Mouse (Mus musculus) intestine, postnatal 0 days (tissue): ENCODE measurements around the gene Aqp6. TPM values are rescaled to one million over a fixed set of nuclear protein-coding genes. Genes with fewer than 3 reads are reported as not detected.

Source experiments
- ATAC-seq: fragments of 200-750 bp; cut with Nextera tagmentation; 2 replicates; pipeline ENCODE4 v1.8.0; 2017; ENCODE audit warnings: mild to moderate bottlenecking, moderate TSS enrichment, moderate library complexity
- H3K27ac ChIP-seq: fragments of 300-500 bp; sonication (generic); 2 replicates; pipeline ENCODE4 v1.5.1; 2014; ENCODE audit warnings: mild to moderate bottlenecking, low read depth, low read length, moderate library complexity
- H3K27me3 ChIP-seq: fragments of 300-500 bp; sonication (generic); replicated peaks from 2 replicates; pipeline ENCODE4 v1.6.1; 2014; ENCODE audit warnings: low read length, mixed read lengths; ENCODE audit not compliant: control insufficient read depth, insufficient read depth
- H3K36me3 ChIP-seq: fragments of 300-500 bp; sonication (generic); 2 replicates; pipeline ENCODE4 v1.6.1; 2014; ENCODE audit warnings: mild to moderate bottlenecking, moderate library complexity; ENCODE audit not compliant: control insufficient read depth, insufficient read depth
- H3K4me1 ChIP-seq: fragments of 300-500 bp; sonication (generic); replicated peaks from 2 replicates; pipeline ENCODE4 v1.6.1; 2014; ENCODE audit warnings: antibody characterized with exemption, low read length, mixed read lengths; ENCODE audit not compliant: control insufficient read depth, insufficient read depth
- H3K4me2 ChIP-seq: fragments of 300-500 bp; sonication (generic); replicated peaks from 2 replicates; pipeline ENCODE4 v1.6.1; 2014; ENCODE audit warnings: low read depth, mild to moderate bottlenecking, moderate library complexity
- H3K4me3 ChIP-seq: fragments of 300-500 bp; sonication (generic); 2 replicates; pipeline ENCODE4 v1.5.1; 2014; ENCODE audit warnings: low read depth, low read length
- H3K9ac ChIP-seq: fragments of 300-500 bp; sonication (generic); 2 replicates; pipeline ENCODE4 v1.6.1; 2014; ENCODE audit warnings: mild to moderate bottlenecking, low read depth, low read length
- H3K9me3 ChIP-seq: fragments of 300-500 bp; sonication (generic); 2 replicates; pipeline ENCODE4 v1.6.1; 2016; ENCODE audit warnings: mixed run types; ENCODE audit not compliant: control insufficient read depth
- CTCF ChIP-seq: sonication (generic); IDR thresholded peaks from 2 replicates; pipeline ENCODE4 v1.5.1; 2016; ENCODE audit warnings: low read depth, mild to moderate bottlenecking, control low read depth, antibody characterized with exemption, moderate library complexity
- WGBS: fragments of 180-500 bp; shearing (Covaris S2); extraction: QIAGEN DNeasy Blood & Tissue Kit; methylation state at CpG from one replicate; pipeline ENCODE4 v1.1.7; 2014; 5-methylcytosine and 5-hydroxymethylcytosine counted together
- polyA plus RNA-seq: library from polyadenylated mRNA; unstranded; fragments of >200 nt; fragmentation: Nextera tagmentation; extraction: Ambion mirVana; gene quantifications from 2 replicates; pipeline ENCODE4 v1.2.1, GENCODE M21; 2015

Aqp6 gene
- polyA plus RNA-seq: not detected in 2 replicates

- H3K9ac ChIP-seq: no peak within 1 kb of the TSS
- H3K4me3 ChIP-seq: no peak within 1 kb of the TSS
- H3K27ac ChIP-seq: no peak within 1 kb of the TSS
- no peaks in the 10 kb centered on the region for H3K36me3 ChIP-seq
- peaks cover 29% of the 10 kb centered on the region; the same call in 1 of the 2 replicates for H3K27me3 ChIP-seq
- 70% methylated on average over 22 of the region's 22 CpGs for WGBS
- no peak within 1 kb of the TSS for H3K4me2 ChIP-seq
- no peak for ATAC-seq
- H3K4me1 ChIP-seq: no peaks in the 10 kb centered on the region
- TF ChIP-seq CTCF: no peak
- no peaks in the 10 kb centered on the region for H3K9me3 ChIP-seq
Observed at GRCm38 (mm10) chr15:99600986-99601822, at the start of gene Aqp6. Gene Aqp6, plus strand, starts transcription at chr15:99601400.

- no peak for ATAC-seq
- 41% methylated on average over 6 of the region's 6 CpGs for WGBS
- TF ChIP-seq CTCF: no peak
Observed at GRCm38 (mm10) chr15:99553767-99554166, 47.4 kb upstream of the Aqp6 start.

GRCm38 (mm10) chr15:99558947-99559346 lies 42.3 kb upstream of the Aqp6 start:
- no peak for ATAC-seq
- H3K9ac ChIP-seq: no peak overlapping the region
- WGBS: 94% methylated on average over 1 of the region's 1 CpGs
- no peak overlapping the region for H3K27ac ChIP-seq
- H3K4me3 ChIP-seq: no peak overlapping the region
- no peaks in the 10 kb centered on the region for H3K36me3 ChIP-seq
- no peaks in the 10 kb centered on the region for H3K4me1 ChIP-seq
- H3K4me2 ChIP-seq: no peak overlapping the region
- H3K27me3 ChIP-seq: peaks cover 3% of the 10 kb centered on the region; the same call in 1 of the 2 replicates
- 0 out of 2 replicates have a peak, but pooled peaks have one; percentile 9 for TF ChIP-seq CTCF
- H3K9me3 ChIP-seq: no peaks in the 10 kb centered on the region

More at GRCm38 (mm10) chr15:99553767-99554166, 47.4 kb upstream of the Aqp6 start:
- Histone ChIP-seq H3K27me3 (no peaks in the 10 kb centered on the region; the same call in 1 of the 2 replicates), H3K9me3 (no peaks in the 10 kb centered on the region), H3K4me3 (no peak overlapping the region), H3K4me2 (no peak overlapping the region), H3K9ac (no peak overlapping the region), H3K4me1 (no peaks in the 10 kb centered on the region), H3K27ac (no peak overlapping the region), H3K36me3 (no peaks in the 10 kb centered on the region; the same call in 1 of the 2 replicates)

GRCm38 (mm10) chr15:99560246-99560645 lies 41.0 kb upstream of the Aqp6 start:
- Histone ChIP-seq H3K27ac (no peak overlapping the region), H3K4me3 (no peak overlapping the region), H3K4me2 (no peak overlapping the region), H3K4me1 (no peaks in the 10 kb centered on the region), H3K9ac (no peak overlapping the region), H3K9me3 (no peaks in the 10 kb centered on the region), H3K36me3 (no peaks in the 10 kb centered on the region), H3K27me3 (0 out of 2 replicates have a peak, but pooled peaks cover 3% of the 10 kb centered on the region)
- no peak for ATAC-seq
- TF ChIP-seq CTCF: no peak
- 55% methylated on average over 10 of the region's 10 CpGs for WGBS

- Histone ChIP-seq H3K27me3 (no peaks in the 10 kb centered on the region), H3K36me3 (no peaks in the 10 kb centered on the region), H3K4me1 (no peaks in the 10 kb centered on the region), H3K4me3 (no peak overlapping the region), H3K4me2 (no peak overlapping the region), H3K9ac (no peak overlapping the region), H3K27ac (no peak overlapping the region), H3K9me3 (no peaks in the 10 kb centered on the region)
- WGBS: 55% methylated on average over 4 of the region's 4 CpGs
- no peak for TF ChIP-seq CTCF
- no peak for ATAC-seq
Observed at GRCm38 (mm10) chr15:99567371-99567770, 33.8 kb upstream of the Aqp6 start.

- ATAC-seq: no peak
- H3K36me3 ChIP-seq: no peaks in the 10 kb centered on the region
- no peaks in the 10 kb centered on the region for H3K4me1 ChIP-seq
- H3K4me2 ChIP-seq: no peak overlapping the region
- no peak overlapping the region for H3K27ac ChIP-seq
- no peaks in the 10 kb centered on the region for H3K9me3 ChIP-seq
- H3K4me3 ChIP-seq: no peak overlapping the region
- 66% methylated on average over 6 of the region's 6 CpGs for WGBS
- TF ChIP-seq CTCF: no peak
- no peak overlapping the region for H3K9ac ChIP-seq
- no peaks in the 10 kb centered on the region for H3K27me3 ChIP-seq
Observed at GRCm38 (mm10) chr15:99568682-99569081, 32.5 kb upstream of the Aqp6 start.
